Mouse (Mus musculus) embryonic facial prominence, embryonic 11.5 days (tissue): ENCODE data around the gene Fos. TPM values are rescaled to one million over a fixed set of nuclear protein-coding genes. Genes with fewer than 3 reads are reported as not detected.

Source experiments
- ATAC-seq: fragments of 200-750 bp; cut with Nextera tagmentation; replicated peaks from 2 replicates; pipeline ENCODE4 v1.8.0; 2017; ENCODE audit warnings: low read depth; ENCODE audit not compliant: insufficient number of reproducible peaks, low FRiP score, low TSS enrichment
- DNase-seq: peaks from one replicate; pipeline ENCODE4 v3.0.0-alpha.2; 2015; ENCODE audit warnings: low spot score
- H3K27ac ChIP-seq: fragments of 300-500 bp; sonication (generic); replicated peaks from 2 replicates; pipeline ENCODE4 v1.5.1; 2014; ENCODE audit warnings: mild to moderate bottlenecking, low read depth, low read length, control low read depth
- H3K27me3 ChIP-seq: fragments of 300-500 bp; sonication (generic); 2 replicates; pipeline ENCODE4 v1.6.1; 2014; ENCODE audit warnings: mild to moderate bottlenecking, low read length, moderate library complexity, mixed read lengths; ENCODE audit not compliant: control insufficient read depth, insufficient read depth
- H3K36me3 ChIP-seq: fragments of 300-500 bp; sonication (generic); replicated peaks from 2 replicates; pipeline ENCODE4 v1.6.1; 2014; ENCODE audit warnings: low read depth, mild to moderate bottlenecking, low read length, moderate library complexity, mixed read lengths; ENCODE audit not compliant: control insufficient read depth, insufficient read depth
- H3K4me1 ChIP-seq: fragments of 300-500 bp; sonication (generic); 2 replicates; pipeline ENCODE4 v1.6.1; 2014; ENCODE audit warnings: low read length, mixed read lengths; ENCODE audit not compliant: control insufficient read depth, insufficient read depth
- H3K4me2 ChIP-seq: fragments of 300-500 bp; sonication (generic); 2 replicates; pipeline ENCODE4 v1.6.1; 2014; ENCODE audit warnings: low read depth, mild to moderate bottlenecking, control low read depth, low read length, moderate library complexity
- H3K4me3 ChIP-seq: fragments of 300-500 bp; sonication (generic); 2 replicates; pipeline ENCODE4 v1.5.1; 2014; ENCODE audit warnings: low read depth, low read length, control low read depth
- H3K9ac ChIP-seq: fragments of 300-500 bp; sonication (generic); replicated peaks from 2 replicates; pipeline ENCODE4 v1.6.1; 2014; ENCODE audit warnings: mild to moderate bottlenecking, control low read depth, low read length
- H3K9me3 ChIP-seq: fragments of 300-500 bp; sonication (generic); replicated peaks from 2 replicates; pipeline ENCODE4 v1.6.1; 2016; ENCODE audit warnings: mild to moderate bottlenecking, low read length, inconsistent platforms, mixed read lengths; ENCODE audit not compliant: control insufficient read depth
- WGBS: fragments of 180-500 bp; shearing (Covaris S2); extraction: QIAGEN DNeasy Blood & Tissue Kit; methylation state at CpG from one replicate; pipeline ENCODE4 v1.1.7; 2014; 5-methylcytosine and 5-hydroxymethylcytosine counted together
- polyA plus RNA-seq: library from polyadenylated mRNA; unstranded; fragments of >200 nt; fragmentation: Nextera tagmentation; extraction: Ambion mirVana; gene quantifications from 2 replicates; pipeline ENCODE4 v1.2.1, GENCODE M21; 2014

Gene Fos
- polyA plus RNA-seq, 1 experiment from 2014 or later, result 1.1 TPM

DNA sequence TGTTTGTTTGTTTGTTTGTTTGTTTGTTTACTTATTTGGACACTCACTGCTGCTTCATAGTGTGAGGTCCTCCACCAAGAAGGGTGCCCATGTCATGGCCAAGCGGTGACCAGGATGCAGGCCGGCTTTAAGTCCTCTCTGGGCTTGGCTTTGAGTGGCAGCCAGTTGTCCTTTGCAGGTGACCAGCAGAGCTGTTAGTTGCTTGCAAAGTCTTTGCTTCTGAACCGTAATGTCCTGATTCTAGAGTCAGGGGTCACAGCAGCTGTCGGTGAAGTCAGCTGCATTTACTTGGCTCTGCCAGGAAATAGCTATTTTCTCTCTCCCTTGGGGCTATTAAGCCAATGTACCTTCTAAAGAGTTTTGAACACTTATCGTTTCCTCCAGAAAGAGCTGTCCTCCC lies 41.3 kb downstream of the Fos start:
- WGBS, result 48% methylated on average over 5 of the region's 5 CpGs
- H3K27me3 ChIP-seq, result no peaks in the 10 kb centered on the region
- DNase-seq (no peak), ATAC-seq (no peak)
- no peak overlapping the region for H3K4me3 ChIP-seq
- no peaks in the 10 kb centered on the region for H3K4me1 ChIP-seq
- no peaks in the 10 kb centered on the region for H3K36me3 ChIP-seq
- no peak overlapping the region for H3K4me2 ChIP-seq
- no peak overlapping the region for H3K27ac ChIP-seq
- H3K9ac ChIP-seq, result no peak overlapping the region
- H3K9me3 ChIP-seq, result no peaks in the 10 kb centered on the region

DNA sequence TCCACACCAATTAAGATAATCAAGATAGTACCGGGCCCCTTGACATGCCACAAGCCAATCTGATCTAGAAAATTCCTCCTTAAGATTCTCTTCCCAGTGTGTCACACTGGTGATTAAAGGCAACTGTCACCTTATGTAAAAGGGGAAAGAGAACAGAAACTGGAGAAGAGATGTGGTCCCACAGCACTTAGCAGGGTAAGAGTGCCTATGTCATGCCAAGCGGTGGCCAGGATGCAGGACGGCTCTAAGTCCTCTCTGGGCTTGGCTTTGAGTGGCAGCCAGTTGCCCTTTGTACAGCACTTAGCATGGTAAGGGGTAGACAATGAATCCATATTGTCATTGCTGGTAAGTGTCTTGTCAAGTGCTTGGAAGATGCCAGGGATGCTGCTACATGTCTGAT lies 42.2 kb downstream of the Fos start:
- WGBS, result 70% methylated on average over 3 of the region's 3 CpGs
- Histone ChIP-seq H3K27ac (no peak overlapping the region), H3K27me3 (no peaks in the 10 kb centered on the region), H3K9ac (no peak overlapping the region), H3K9me3 (no peaks in the 10 kb centered on the region), H3K4me1 (no peaks in the 10 kb centered on the region), H3K36me3 (no peaks in the 10 kb centered on the region), H3K4me2 (no peak overlapping the region), H3K4me3 (no peak overlapping the region)
- DNase-seq, result no peak
- ATAC-seq, result no peak

DNA sequence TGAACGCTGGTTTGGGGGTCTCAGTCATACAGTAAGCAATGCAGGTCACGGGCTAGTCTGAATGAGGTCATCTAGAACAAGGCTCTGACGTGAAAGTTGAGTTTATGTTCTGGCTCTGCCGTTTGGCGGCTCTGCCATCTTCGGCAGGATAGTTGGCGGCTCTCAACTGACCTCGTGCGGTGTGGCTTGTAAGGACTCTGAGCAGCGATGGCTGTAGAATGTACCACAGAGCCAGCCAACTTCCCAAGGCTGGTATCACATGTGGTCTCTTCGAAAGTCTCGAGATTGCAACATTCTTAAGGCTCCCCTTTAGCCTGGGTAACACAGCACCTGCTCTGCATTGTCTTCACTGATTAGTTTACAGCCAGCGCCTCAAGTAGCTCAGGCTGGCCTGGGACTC lies 43.6 kb downstream of the Fos start:
- H3K36me3 ChIP-seq, result no peaks in the 10 kb centered on the region
- DNase-seq (no peak), ATAC-seq (no peak)
- H3K9ac ChIP-seq, result no peak overlapping the region
- no peaks in the 10 kb centered on the region for H3K9me3 ChIP-seq
- no peak overlapping the region for H3K4me2 ChIP-seq
- no peaks in the 10 kb centered on the region for H3K27me3 ChIP-seq
- H3K4me3 ChIP-seq, result no peak overlapping the region
- no peak overlapping the region for H3K27ac ChIP-seq
- no peaks in the 10 kb centered on the region for H3K4me1 ChIP-seq
- 85% methylated on average over 13 of the region's 13 CpGs for WGBS

DNA sequence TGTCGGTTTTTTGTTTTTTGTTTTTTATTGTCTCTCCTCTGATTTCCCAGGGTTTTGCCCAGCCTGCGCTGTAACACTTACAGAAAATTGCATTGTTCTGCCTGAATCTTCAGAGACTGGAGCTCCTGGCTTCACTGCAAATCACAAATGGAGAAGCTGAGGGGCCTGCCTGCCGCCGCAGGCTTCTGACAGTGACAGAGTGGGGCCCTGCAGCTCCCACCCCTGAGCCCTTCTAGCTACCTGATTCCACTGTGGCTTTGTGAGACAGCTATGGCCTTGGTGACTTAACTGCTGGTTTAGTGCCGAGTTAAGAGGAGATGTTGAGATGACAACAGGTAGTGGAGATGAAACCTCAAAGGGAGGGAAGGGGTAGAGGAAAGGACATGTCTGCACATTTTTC lies 44.3 kb downstream of the Fos start:
- ATAC-seq, result no peak
- Histone ChIP-seq H3K4me3 (no peak overlapping the region), H3K27me3 (no peaks in the 10 kb centered on the region), H3K4me1 (no peaks in the 10 kb centered on the region), H3K4me2 (no peak overlapping the region), H3K9me3 (no peaks in the 10 kb centered on the region), H3K36me3 (no peaks in the 10 kb centered on the region), H3K27ac (no peak overlapping the region), H3K9ac (no peak overlapping the region)
- WGBS, result 79% methylated on average over 5 of the region's 5 CpGs
- no peak for DNase-seq

DNA sequence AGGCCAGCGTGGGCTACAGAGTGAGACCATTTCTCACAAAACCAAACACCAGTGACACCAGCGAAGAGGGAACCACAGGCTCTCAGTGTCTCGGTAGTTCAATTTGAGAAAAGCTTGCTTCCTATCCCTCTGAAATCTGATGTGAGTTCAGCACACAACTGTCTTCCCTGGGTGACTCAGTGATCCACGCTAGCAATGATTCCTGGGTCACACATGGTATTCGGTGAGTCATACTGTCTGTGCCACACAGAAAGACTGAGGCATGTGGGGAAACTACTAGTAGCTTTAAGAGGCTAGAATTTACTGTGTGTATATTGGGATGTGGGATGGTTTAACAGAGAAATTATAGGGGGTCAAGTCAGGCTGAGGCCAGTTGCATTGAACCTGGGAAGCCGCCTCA lies 45.9 kb downstream of the Fos start:
- H3K36me3 ChIP-seq, result no peaks in the 10 kb centered on the region
- H3K9me3 ChIP-seq, result no peaks in the 10 kb centered on the region
- peaks cover 3% of the 10 kb centered on the region for H3K4me1 ChIP-seq
- 91% methylated on average over 6 of the region's 6 CpGs for WGBS
- H3K27ac ChIP-seq, result no peak overlapping the region
- H3K4me2 ChIP-seq, result no peak overlapping the region
- no peak overlapping the region for H3K9ac ChIP-seq
- H3K4me3 ChIP-seq, result no peak overlapping the region
- DNase-seq (no peak), ATAC-seq (no peak)
- H3K27me3 ChIP-seq, result no peaks in the 10 kb centered on the region

DNA sequence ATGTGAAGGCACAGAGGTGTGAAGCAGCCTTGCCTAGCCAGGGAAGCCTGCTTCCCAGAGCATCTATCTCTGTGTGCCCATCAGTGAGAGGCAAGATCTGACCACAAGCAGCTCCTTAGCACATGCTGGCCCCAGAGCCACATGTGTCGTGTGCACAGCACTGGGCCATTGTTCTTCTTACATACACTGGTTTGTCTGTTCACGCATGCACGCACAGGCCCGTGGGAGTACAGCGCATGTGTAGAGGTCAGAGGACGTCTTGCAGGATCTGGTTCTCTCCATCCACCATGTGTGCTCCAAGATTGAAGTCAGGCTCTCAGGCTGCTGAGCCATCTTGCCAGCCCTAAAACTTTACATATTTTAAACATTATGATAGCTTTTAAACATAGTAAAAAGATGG lies 47.4 kb downstream of the Fos start:
- Histone ChIP-seq H3K27ac (no peak overlapping the region), H3K4me1 (peaks cover 5% of the 10 kb centered on the region), H3K9ac (no peak overlapping the region), H3K4me2 (no peak overlapping the region), H3K27me3 (no peaks in the 10 kb centered on the region), H3K9me3 (no peaks in the 10 kb centered on the region), H3K4me3 (no peak overlapping the region), H3K36me3 (no peaks in the 10 kb centered on the region)
- ATAC-seq (no peak), DNase-seq (no peak)
- WGBS, result 86% methylated on average over 6 of the region's 6 CpGs

DNA sequence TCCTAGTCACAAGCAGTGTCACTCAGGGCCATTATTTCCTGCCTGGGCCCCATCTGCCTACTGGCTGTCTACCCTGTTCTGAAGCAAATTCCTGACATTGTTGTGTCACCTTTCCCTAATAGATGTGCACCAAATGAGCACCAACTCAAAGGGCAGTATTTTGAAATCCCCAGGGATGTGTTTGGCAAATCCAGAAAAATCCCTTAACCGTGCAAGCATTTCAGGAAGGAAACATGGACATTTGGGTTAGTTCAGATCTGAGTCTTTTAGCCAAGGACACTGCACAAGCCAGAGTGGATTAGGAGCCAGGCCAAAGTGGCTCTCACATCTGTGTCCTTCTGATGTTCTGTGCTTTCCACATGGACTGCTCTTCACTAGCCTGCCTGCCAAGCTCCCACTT lies 48.0 kb downstream of the Fos start:
- H3K27ac ChIP-seq, result no peak overlapping the region
- no peaks in the 10 kb centered on the region for H3K36me3 ChIP-seq
- H3K27me3 ChIP-seq, result no peaks in the 10 kb centered on the region
- no peak overlapping the region for H3K4me3 ChIP-seq
- peaks cover 5% of the 10 kb centered on the region for H3K4me1 ChIP-seq
- ATAC-seq (no peak), DNase-seq (no peak)
- WGBS, result 46% methylated on average over 1 of the region's 1 CpGs
- no peak overlapping the region for H3K4me2 ChIP-seq
- H3K9me3 ChIP-seq, result no peaks in the 10 kb centered on the region
- no peak overlapping the region for H3K9ac ChIP-seq

DNA sequence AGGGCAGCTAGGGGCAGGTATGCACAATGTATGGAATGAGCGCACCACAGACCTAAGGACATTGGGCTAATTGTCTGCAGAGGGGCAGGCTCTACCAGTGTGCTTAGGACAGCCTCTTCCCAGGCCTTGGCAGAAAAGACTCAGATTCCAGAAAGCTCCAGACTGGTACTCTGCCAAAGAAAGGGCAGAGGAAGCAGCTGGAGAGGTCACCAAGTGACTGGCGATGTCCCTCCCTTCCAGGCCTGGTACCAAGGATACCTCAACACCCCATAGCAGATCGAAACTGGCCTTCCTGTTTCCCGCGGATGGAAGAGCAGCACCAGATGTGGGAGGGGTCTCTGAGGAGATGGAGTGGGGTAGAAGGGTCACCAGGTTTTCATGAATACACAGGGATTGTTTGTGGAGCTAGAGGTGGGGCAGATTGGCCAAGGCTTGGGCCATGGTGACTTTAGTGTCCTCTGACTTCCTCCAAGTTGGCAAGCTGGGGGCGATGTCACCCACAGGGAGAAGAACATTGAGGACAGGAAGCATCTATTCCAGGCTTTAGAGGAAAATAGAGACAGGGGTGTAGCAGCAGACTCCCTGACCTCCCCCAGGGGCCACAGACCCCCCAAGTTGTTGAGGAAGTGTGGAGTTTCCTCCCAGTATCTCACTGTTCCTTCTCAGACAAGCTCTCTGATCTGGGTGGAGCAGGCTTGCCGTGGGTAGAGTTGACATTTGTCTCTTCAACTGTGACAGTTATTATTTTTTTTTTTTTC lies 49.1 kb downstream of the Fos start:
- Histone ChIP-seq H3K36me3 (no peaks in the 10 kb centered on the region), H3K4me2 (no peak overlapping the region), H3K9me3 (no peaks in the 10 kb centered on the region), H3K27me3 (no peaks in the 10 kb centered on the region), H3K4me1 (peaks cover 5% of the 10 kb centered on the region), H3K27ac (no peak overlapping the region), H3K4me3 (no peak overlapping the region), H3K9ac (no peak overlapping the region)
- WGBS, result 53% methylated on average over 7 of the region's 7 CpGs
- ATAC-seq, result no peak
- no peak for DNase-seq
